Comparison of ENCODE assay signal across 8 mouse cellular contexts in the genomic region with DNA sequence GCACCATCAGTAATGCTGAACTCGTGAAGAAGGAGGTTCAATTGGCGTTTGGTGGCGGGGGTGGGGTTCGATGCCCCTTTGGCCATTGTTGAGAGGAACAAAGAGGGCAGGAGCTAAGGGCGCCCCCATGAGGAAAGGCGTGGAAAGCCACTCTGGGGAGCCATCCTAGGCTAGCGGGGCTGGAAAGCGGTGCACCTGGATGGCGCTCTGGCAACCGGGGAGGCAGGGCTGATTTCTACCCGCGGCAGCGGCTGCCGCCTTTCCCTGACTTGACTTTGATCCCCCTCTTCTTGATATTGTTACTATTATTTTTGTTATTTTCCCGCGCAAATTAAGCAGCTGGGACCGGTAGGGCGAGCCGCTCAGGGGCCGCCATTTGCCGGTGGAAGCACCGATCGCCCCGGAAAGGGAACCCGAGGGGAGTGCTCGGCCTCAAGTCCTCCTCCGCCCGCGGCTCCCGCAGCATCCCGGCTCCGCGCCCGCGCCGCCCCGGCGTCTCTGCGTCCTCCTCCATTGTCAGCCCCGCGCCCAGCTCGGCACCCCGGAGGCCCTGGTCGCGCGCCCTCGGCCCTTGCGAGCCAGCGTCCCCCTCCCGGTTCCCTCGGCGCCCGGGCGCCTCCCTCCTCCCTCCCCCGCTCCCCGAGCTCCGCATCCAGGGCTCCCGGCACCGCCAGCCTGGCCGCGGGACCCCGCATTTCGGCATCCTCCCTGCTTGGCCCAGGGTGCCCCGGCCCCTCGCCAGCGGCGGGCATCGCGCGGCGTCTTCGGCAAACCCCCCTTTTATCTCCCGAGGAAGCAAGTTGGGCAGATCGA. TPM values are rescaled to one million over a fixed set of nuclear protein-coding genes. Genes with fewer than 3 reads are reported as not detected.
DNase-seq lines count a peak whose midpoint lies in the region; ATAC-seq and TF ChIP-seq lines count a peak whose summit lies in the region.

No protein-coding gene starts in this region.

- TF ChIP-seq CTCF in lung, adult 2 months (IDR thresholded peaks at IDR 0.05; ENCODE audit: insufficient read depth, low read length): peak; percentile 47

- no peaks in the 10 kb centered on the region for H3K27me3 ChIP-seq in forebrain, embryonic 15.5 days

- H3K27ac ChIP-seq in forebrain, embryonic 15.5 days (replicated peaks): peak overlapping the region; percentile 99

- TF ChIP-seq POLR2A in lung, adult 2 months (IDR thresholded peaks at IDR 0.05; ENCODE audit: borderline replicate concordance, extremely low read depth, low read depth, low read length): peak; percentile 46; the same call in 1 of the 2 replicates

- intact Hi-C loops in heart, postnatal 36 days (cut with DNase I): no loop called here

- peak overlapping the region; percentile 99 for H3K9ac ChIP-seq in forebrain, embryonic 15.5 days (replicated peaks)

- peak; percentile 85 for DNase-seq in ES-CJ7 (ENCODE audit: low read depth, low spot score)
- peak; percentile 50 to 70 for DNase-seq in heart, postnatal 36 days
- peak; percentile 25 to 61 for DNase-seq in layer of hippocampus, adult 8-10 months (ENCODE audit: low spot score in 2 of 2)
- DNase-seq in lung, adult 2 months: peak; percentile 59
- peak; percentile 49 for DNase-seq in ovary, postnatal 10 days (ENCODE audit: low spot score)
- DNase-seq in urinary bladder, postnatal 36 days (ENCODE audit: low spot score in 2 of 2): peak; percentile 53 to 58

- peak; percentile 66 for ATAC-seq in cerebellum, adult (ENCODE audit: insufficient number of reproducible peaks, low FRiP score, low TSS enrichment)
- ATAC-seq in forebrain, embryonic 15.5 days (replicated peaks): peak; percentile 65

- no peaks in the 10 kb centered on the region for H3K36me3 ChIP-seq in forebrain, embryonic 15.5 days

- H3K9me3 ChIP-seq in forebrain, embryonic 15.5 days: no peaks in the 10 kb centered on the region

- peak overlapping the region; percentile 73 for H3K4me2 ChIP-seq in forebrain, embryonic 15.5 days (replicated peaks)

- H3K4me1 ChIP-seq in forebrain, embryonic 15.5 days: peaks cover 29% of the 10 kb centered on the region
- no peaks in the 10 kb centered on the region for H3K4me1 ChIP-seq in lung, adult 2 months (ENCODE audit: control insufficient read depth, insufficient read depth, low read length)

- H3K4me3 ChIP-seq in forebrain, embryonic 15.5 days: peak overlapping the region; percentile 97
- peak overlapping the region; percentile 66 for H3K4me3 ChIP-seq in lung, adult 2 months (replicated peaks; ENCODE audit: extremely low read depth, low read depth, low read length)

- WGBS in forebrain, embryonic 15.5 days: under 1% methylated on average over 63 of the region's 74 CpGs
- WGBS in lung, adult 2 months: 2% methylated on average over 73 of the region's 74 CpGs

RNA-seq across cellular contexts. Expression of a gene that starts 0.9 kb away (rescaled TPM):
- polyA plus RNA-seq in forebrain, embryonic 15.5 days (2015; fragmentation: Nextera tagmentation; extraction: Ambion mirVana): 312 TPM in 2 replicates
- total RNA-seq in heart, postnatal 36 days (2021): 1 to 10 TPM; 3.6 to 5.7 TPM
- total RNA-seq in layer of hippocampus, adult 8-10 months (2022): 10 to 100 TPM; 12.5 to 15.2 (median 13.3) TPM
- polyA plus RNA-seq in lung, adult 2 months (2012; rRNA removed): 5.4 and 6.5 TPM in 2 replicates

Comparison
In these comparisons a context has a peak if more than half of its experiments do, and no peak if none do; other contexts are left out.
1. Peak in every context shown above with its lines: DNase-seq, ATAC-seq, H3K4me3 ChIP-seq and H3K27ac ChIP-seq.